Mouse (Mus musculus) gastrocnemius, postnatal 14 days (tissue): ENCODE results near the gene Map3k12. TPM values are rescaled to one million over a fixed set of nuclear protein-coding genes. Genes with fewer than 3 reads are reported as not detected.

Experiments used
- DNase-seq: peaks from one replicate; pipeline ENCODE4 v3.0.0; 2021; ENCODE audit warnings: mixed read lengths
- intact Hi-C: fragments of 180-260 bp; cut with DNase I; formaldehyde crosslinking; loops from one replicate; pipeline ENCODE4 v1.15.1; 2025; ENCODE audit warnings: low total_unique reads
- total RNA-seq, 2 experiments: library from RNA; stranded (reverse); gene quantifications; 2 replicates each; pipeline ENCODE4 v1.2.3; 2021

The Map3k12 gene
- total RNA-seq, 2 experiments from 2014 or later: 3.1 TPM

DNA sequence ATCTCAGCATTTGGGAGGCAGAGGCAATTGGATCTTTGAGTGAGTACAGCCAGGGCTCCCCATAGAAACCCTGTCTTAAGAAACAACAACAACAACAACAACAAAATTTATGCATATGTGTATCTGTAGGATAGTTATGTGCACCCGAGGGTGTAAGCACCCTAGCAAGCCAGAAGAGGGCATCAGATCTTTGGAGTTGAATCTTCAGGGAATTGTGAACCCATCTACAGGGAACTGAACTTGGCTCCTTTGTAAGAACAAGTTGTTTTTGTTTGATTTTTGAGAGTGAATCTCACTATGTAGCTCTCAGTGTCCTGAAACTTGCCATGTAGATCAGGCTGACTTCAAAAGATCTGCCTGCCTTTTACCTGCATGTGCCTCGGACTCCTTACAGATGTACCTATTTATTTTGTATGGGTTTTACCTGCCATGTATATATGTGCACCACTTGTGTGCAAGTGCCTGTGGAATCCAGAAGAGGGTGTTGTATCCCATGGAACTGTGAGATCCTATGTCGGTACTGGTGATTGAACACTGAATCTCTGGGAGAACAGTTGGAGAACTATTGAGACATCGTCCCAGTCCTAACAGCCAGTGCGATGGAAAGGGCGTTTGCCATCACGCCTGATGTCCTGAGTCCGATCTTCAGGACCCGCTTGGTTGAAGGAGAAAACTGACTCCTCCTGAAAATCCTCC, 48.0 kb downstream of the Map3k12 start:
- no peak for DNase-seq
- intact Hi-C loops: no loop called here

DNA sequence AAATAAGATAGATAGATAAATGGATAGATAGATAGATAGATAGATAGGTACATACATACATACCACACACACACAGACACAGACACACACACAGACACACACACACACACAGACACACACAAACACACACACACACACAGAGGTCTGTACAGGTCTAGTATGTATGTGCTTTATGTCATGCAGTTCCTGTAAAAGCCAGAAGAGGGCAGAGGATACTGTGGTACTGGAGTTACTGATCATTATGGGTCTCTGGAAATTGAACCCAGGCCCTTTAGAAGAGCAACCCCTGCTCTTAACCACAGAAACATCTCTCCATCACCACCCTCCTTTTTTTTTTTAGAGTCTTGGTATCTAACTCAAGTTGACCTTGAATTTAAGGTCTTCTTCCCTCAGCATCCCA, 53.2 kb downstream of the Map3k12 start:
- intact Hi-C loops: no loop called here

DNA sequence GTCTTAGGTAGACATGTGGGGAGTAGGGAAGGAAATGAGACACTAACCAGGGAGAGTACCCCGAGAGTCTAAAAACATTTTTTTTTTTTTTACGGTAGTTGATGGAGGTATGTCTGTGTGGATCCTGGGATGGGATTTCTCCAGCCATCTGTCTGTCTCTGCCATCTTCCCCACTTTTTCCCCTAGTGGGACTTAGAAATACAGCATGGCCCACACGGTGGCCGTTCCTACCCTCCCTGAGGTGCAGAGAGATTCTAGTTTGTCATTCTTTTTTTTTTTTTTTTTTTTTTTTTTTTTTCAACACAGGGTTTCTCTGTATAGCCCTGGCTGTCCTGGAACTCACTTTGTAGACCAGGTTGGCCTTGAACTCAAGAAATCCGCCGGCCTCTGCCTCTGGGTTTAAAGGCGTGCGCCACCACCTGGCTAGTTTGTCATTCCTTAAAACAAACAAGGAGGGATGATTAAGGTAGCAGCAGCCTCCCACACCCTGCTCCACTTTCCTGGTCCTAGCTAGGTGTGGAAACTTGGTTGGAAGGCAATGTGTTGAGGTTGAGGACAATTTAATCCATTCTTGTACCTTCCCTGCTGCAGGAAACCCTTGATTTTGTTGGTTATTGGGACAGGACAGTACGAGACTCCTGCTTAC, 55.3 kb downstream of the Map3k12 start:
- intact Hi-C loops: no loop called here
- DNase-seq: no peak

More for the DNA sequence above, 53.2 kb downstream of the Map3k12 start:
- no peak for DNase-seq

DNA sequence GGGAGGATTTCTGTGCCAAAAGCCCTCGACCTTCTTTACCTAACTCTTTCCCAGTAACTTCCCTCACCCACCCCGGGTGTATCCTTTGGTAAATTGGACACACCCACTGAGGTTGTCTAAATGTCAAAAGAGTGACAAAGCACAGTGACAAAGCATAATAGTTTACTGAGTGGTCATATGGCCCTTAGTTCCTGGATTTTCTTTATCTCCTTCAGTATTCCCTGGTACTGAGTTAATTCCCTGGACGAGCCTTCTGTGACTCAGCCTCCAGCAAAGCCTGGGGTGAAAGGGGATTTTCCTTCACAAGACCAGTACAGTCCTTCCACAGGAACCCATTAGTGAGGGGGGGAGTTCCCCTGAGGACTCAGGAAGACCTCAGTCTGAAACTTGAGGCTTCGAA, 55.9 kb downstream of the Map3k12 start:
- no peak for DNase-seq
- intact Hi-C loops: no loop called here

DNA sequence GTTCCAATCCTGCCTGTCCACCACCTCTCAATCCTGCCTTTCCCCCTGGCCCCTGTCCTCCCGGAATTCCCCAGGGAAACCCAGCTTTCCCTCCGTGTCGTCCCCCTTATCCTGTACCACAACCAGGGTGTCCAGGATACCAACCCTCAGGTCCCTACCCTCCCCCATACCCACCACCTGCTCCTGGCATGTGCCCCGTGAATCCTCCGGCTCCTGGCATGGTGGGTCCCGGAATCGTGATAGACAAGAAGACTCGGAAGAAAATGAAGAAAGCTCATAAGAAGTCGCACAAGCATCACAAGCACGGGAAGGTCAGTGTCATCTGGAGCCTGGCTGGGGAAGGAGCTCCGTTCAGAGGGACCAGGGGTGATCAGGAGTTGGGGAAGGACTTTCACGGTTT, 56.5 kb downstream of the Map3k12 start:
- intact Hi-C loops: no loop called here
- no peak for DNase-seq

DNA sequence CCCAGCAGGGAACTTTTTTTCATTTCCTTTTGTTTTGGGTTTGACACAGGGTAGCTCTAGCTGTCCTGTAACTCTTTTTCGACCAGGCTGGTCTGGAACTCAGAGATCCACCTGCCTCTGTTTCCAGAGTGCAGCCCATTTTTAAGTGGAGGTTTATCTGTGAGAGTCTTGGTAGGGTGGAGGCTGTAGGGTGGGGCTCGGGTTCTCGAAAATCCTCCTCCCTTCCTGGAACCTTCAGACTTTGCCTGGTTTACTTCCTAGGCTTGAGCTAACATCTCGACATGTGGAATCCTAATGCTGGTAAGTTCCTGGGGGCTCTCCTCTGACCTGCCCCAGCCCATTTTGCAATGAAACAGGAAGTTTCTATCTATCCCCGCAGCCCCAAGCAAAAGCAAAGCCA, 57.0 kb downstream of the Map3k12 start:
- intact Hi-C loops: no loop called here
- no peak for DNase-seq

DNA sequence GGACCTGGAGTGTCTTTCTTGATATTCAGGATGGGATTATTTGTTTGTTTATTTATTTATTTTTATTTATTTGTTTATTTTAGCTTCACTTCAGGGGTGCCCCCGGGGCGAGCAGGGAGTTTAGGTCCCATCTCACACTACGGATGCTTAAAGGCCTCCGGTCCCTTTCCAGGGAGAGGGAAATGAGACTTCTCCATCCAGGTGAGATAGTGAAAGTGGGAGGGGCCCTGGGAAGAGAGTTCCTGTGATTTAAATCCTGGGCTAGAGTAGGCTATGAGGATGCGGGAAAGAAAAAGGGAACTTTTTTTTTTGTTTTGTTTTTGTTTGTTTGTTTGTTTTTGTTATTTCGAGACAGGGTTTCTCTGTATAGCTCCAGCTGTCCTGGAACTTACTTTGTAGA, 57.5 kb downstream of the Map3k12 start:
- no peak for DNase-seq
- intact Hi-C loops: no loop called here

DNA sequence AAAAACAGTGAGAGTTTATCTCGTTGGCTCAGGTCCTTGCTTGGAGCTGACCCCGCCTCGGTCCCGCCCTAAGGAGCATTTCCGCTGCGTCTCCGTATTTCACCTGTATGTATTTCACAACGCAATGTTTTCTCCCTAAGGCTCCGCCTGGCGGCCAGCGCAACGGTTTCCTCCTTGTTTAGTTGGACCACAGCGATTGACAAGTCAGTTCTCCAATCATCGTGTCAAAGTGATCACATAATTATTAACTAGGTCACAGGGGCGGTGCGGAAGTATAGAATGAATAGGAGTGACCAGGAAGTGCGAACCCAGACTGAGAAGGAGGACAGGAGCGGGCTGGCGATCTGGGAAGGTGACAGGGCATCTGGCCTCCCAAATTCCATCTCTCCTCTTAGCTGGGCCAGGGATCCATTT, 58.0 kb downstream of the Map3k12 start, which contains the start of gene Prr13:
Prr13 (plus strand) TSS at position 125 of the 414 bp plus-strand sequence.
- DNase-seq: peak; percentile 83
- intact Hi-C loops: no loop called here

DNA sequence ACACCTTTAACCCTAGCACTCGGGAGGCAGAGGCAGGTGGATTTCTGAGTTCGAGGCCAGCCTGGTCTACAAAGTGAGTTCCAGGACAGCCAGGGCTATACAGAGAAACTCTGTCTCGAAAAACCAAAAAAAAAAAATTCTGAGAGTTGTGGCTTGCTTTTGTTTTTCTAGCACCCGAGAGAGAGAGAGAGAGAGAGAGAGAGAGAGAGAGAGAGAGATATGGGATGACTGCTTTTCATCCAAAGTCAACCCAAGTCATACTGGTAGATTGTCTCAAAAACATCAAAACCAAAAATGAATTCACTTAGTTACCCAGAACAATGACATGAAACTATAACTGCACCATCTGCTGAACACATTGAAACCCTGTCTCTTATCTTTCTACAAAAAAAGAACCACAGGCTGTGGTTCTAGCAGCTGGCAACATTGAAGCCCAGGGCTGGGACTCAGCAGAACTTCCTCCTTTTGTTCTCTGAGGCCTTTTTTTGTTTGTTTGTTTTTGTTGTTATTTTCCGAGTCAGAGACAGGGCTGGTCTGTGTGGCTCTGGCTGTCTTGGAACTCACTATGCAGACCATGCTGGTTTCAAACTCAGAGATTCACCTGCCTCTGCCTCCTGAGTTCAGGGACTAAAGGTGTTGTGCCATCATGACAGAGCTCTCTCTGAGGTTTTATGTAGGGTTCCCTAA, 58.7 kb downstream of the Map3k12 start:
- intact Hi-C loops: no loop called here
- no peak for DNase-seq

DNA sequence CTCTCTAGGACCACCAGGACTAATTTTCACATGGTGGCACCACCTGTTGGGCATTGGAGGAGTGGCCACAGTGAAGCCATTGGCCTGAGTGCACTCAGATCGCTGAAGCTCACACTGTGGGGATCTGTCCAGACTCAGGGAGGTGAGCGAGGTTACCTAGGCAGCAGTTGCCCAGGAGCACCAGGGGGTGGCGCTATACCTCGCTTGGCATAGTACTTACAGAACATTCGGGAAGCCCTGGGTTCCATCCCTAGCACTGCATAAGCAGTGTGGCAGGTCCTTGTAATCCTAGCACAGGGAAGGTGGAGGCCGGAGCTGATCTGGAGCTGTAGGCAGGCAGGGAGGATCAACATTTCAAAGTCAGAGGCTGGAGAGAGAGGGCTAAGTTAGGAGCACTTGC, 60.9 kb downstream of the Map3k12 start:
- no peak for DNase-seq
- intact Hi-C loops: no loop called here

DNA sequence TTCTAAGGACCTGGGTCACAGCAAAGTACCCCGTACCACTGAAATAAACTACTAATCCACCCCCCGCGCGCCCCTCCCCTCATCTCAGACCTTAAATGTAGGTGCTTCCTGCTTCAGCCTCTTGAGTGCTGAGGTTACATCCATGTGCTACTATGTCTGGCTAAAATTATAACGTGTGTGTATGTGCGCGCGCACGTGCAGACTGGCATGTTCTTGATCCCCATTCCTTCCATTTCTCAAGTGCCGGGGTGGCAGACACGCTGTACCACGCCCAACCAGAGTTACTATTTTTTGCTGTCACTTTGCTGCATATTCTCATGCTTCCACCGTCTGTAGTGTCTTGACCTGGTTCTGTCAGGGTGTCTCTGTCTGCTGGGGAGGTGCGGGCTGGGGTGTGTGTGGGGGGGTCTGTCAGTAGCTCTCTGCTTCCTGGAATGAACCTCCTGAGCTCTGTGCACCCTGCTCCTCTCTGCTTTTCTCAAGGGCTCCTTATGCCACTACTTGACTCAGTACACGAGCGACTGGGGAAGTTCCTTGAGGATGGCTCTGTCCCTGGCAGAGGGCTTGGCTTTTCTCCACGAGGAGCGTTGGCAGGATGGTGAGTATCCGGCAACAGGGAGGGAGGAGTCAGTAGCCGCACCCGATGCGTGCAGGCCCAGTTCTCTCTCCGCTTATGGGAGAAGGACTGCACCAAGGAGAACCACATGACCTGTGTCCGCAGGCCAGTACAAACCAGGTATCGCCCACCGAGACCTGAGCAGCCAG, 65.0 kb downstream of the Map3k12 start:
- DNase-seq: peak; percentile 45
- intact Hi-C loops: no loop called here

DNA sequence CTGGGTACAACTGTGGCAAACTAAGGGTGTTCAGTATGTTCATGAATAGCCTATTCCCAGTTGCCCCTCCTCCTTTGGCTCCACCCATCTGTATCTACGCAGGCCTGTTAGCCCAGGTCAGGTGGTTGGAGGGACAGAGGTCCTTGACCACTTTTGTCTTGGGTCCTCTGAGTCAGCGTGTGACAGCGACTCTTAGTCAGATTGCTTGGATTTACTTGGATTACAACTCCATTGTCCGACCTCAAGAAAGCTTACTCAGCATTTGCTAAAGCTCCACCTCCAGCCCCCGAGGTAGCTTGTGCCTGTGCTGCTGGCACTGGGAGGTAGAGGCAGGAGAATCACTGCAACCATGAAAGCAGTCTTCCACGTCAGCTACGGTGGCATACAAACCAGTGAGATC, 65.9 kb downstream of the Map3k12 start:
- intact Hi-C loops: no loop called here
- no peak for DNase-seq

DNA sequence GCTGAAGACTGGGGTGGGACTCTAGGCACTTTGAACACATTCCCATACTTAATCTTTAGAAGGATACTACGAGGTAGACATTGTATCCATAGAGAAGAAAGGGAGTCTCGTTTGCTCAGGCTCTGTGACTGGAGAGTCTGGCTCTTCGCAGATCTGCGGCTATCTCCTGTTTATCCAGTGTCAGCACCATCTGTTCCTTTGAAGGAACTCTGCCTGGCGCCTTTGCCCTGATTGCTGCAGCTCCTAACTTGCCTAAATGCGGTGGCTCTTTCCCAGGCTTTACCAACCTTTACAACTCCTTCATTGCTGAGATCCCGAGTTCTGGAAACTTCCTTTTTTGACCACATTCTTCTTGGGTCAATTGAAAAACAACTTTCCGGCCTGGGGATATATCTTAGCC, 67.5 kb downstream of the Map3k12 start:
- intact Hi-C loops: no loop called here
- no peak for DNase-seq

Other genes with a start within 250 kb of the Map3k12 start
- not detected for gene Gm9918, start 246.5 kb downstream of the Map3k12 start, total RNA-seq
- 10 to 100 TPM; 14.5 to 14.9 TPM for gene Mfsd5, start 237.6 kb downstream of the Map3k12 start, total RNA-seq
- 1 to 10 TPM; 1.1 to 4.1 TPM for gene Espl1, start 220.8 kb downstream of the Map3k12 start, total RNA-seq
- 100 to 1,000 TPM; 212 to 228 TPM for gene Pfdn5, start 190.9 kb downstream of the Map3k12 start, total RNA-seq
- 10 to 100 TPM; 17.6 to 19.0 TPM for gene Myg1, start 185.4 kb downstream of the Map3k12 start, total RNA-seq
- gene Aaas, start 166.3 kb downstream of the Map3k12 start, total RNA-seq: 1 to 10 TPM; 7.2 to 8.4 TPM
- under 1 TPM; 0.11 to 0.14 TPM for gene Sp7, start 149.9 kb downstream of the Map3k12 start, total RNA-seq
- gene Sp1, start 110.9 kb downstream of the Map3k12 start, total RNA-seq: 10 to 100 TPM; 27.5 to 31.2 TPM
- gene Amhr2, start 71.7 kb downstream of the Map3k12 start, total RNA-seq: 1 to 10 TPM; 4.5 to 5.0 TPM
- gene Prr13, start 58.0 kb downstream of the Map3k12 start, total RNA-seq: 10 to 100 TPM; 12.1 to 13.6 TPM
- 100 to 1,000 TPM; 382 to 414 TPM for gene Pcbp2, start 46.5 kb downstream of the Map3k12 start, total RNA-seq
- not detected for gene Gm10337, start 13.3 kb downstream of the Map3k12 start, total RNA-seq
- 10 to 100 TPM; 37.9 to 40.2 TPM for gene Tarbp2, start 1.1 kb upstream of the Map3k12 start, total RNA-seq
- gene Npff, start 7.9 kb upstream of the Map3k12 start, total RNA-seq: 1 to 10 TPM; 1.4 to 1.7 TPM
- 1 to 10 TPM in 1 of 2 experiments, not detected in 1; 1.9 TPM for gene Gm28047, start 108.0 kb upstream of the Map3k12 start, total RNA-seq
- 10 to 100 TPM; 49.9 to 51.2 TPM for gene Atf7, start 108.4 kb upstream of the Map3k12 start, total RNA-seq
- 10 to 100 TPM; 27.7 to 28.8 TPM for gene Atp5g2, start 155.3 kb upstream of the Map3k12 start, total RNA-seq
- gene Calcoco1, start 205.1 kb upstream of the Map3k12 start, total RNA-seq: 10 to 100 TPM; 44.1 to 56.5 TPM